Mouse (Mus musculus): ENCODE data around the gene Plekhg4. TPM values are rescaled to one million over a fixed set of nuclear protein-coding genes. Genes with fewer than 3 reads are reported as not detected.

Gene Plekhg4
- 0.11 TPM in 1 of 2 replicates, not detected in the other for polyA plus RNA-seq (2014; fragmentation: Nextera tagmentation; extraction: Ambion mirVana)

GRCm38 (mm10) chr8:105373032-105373431 is at the start of gene Plekhg4:
Gene Plekhg4 (plus strand): TSS chr8:105373274.
- Histone ChIP-seq H3K9me3 (replicated peaks; ENCODE audit: control insufficient read depth, low read length) (no peaks in the 10 kb centered on the region), H3K36me3 (ENCODE audit: control insufficient read depth, insufficient read depth, low read length) (no peaks in the 10 kb centered on the region), H3K27me3 (ENCODE audit: control insufficient read depth, insufficient read depth, low read length) (peaks cover 4% of the 10 kb centered on the region; the same call in 1 of the 2 replicates), H3K4me1 (ENCODE audit: control insufficient read depth, insufficient read depth, low read length) (0 out of 2 replicates have a peak, but pooled peaks cover 2% of the 10 kb centered on the region), H3K9ac (ENCODE audit: low read depth, low read length) (no peak within 1 kb of the TSS), H3K4me2 (no peak within 1 kb of the TSS), H3K4me3 (ENCODE audit: low read depth, low read length) (no peak within 1 kb of the TSS), H3K27ac (ENCODE audit: low read depth, low read length) (no peak within 1 kb of the TSS)
- WGBS (ENCODE audit: insufficient replicate concordance): 44% methylated on average over 2 of the region's 2 CpGs
- ATAC-seq (replicated peaks; ENCODE audit: insufficient number of reproducible peaks, low FRiP score, low TSS enrichment): no peak

- WGBS (ENCODE audit: insufficient replicate concordance): 0% methylated on average over 12 of the region's 12 CpGs
- peaks cover 23% of the 10 kb centered on the region for H3K36me3 ChIP-seq (ENCODE audit: control insufficient read depth, insufficient read depth, low read length)
These were observed 47.4 kb upstream of the Plekhg4 start for GRCm38 (mm10) chr8:105325641-105326093.

GRCm38 (mm10) chr8:105326141-105326672 is 46.9 kb upstream of the Plekhg4 start, which contains the start of the genes Lrrc29 and Tmem208:
Gene Lrrc29 (minus strand): TSS chr8:105326278.
Gene Tmem208 (plus strand): TSS chr8:105326354.
- H3K4me2 ChIP-seq: peak within 1 kb of the TSS; percentile 73

More at GRCm38 (mm10) chr8:105325641-105326093, 47.4 kb upstream of the Plekhg4 start:
- Histone ChIP-seq H3K4me1 (ENCODE audit: control insufficient read depth, insufficient read depth, low read length) (peaks cover 16% of the 10 kb centered on the region), H3K27me3 (ENCODE audit: control insufficient read depth, insufficient read depth, low read length) (no peaks in the 10 kb centered on the region), H3K27ac (ENCODE audit: low read depth, low read length) (peak overlapping the region; percentile 81), H3K4me2 (peak overlapping the region; percentile 73), H3K4me3 (ENCODE audit: low read depth, low read length) (peak overlapping the region; percentile 79), H3K9me3 (replicated peaks; ENCODE audit: control insufficient read depth, low read length) (no peaks in the 10 kb centered on the region), H3K9ac (ENCODE audit: low read depth, low read length) (peak overlapping the region; percentile 89)
- ATAC-seq (replicated peaks; ENCODE audit: insufficient number of reproducible peaks, low FRiP score, low TSS enrichment): no peak

GRCm38 (mm10) chr8:105326968-105327367 is 46.1 kb upstream of the Plekhg4 start:
- Histone ChIP-seq H3K36me3 (ENCODE audit: control insufficient read depth, insufficient read depth, low read length) (peaks cover 36% of the 10 kb centered on the region), H3K9me3 (replicated peaks; ENCODE audit: control insufficient read depth, low read length) (no peaks in the 10 kb centered on the region), H3K4me1 (ENCODE audit: control insufficient read depth, insufficient read depth, low read length) (peaks cover 16% of the 10 kb centered on the region), H3K9ac (ENCODE audit: low read depth, low read length) (peak overlapping the region; percentile 89), H3K4me3 (ENCODE audit: low read depth, low read length) (peak overlapping the region; percentile 79), H3K27me3 (ENCODE audit: control insufficient read depth, insufficient read depth, low read length) (no peaks in the 10 kb centered on the region), H3K4me2 (peak overlapping the region; percentile 73), H3K27ac (ENCODE audit: low read depth, low read length) (peak overlapping the region; percentile 81; the same call in 1 of the 2 replicates)
- WGBS (ENCODE audit: insufficient replicate concordance): 32% methylated on average over 6 of the region's 6 CpGs
- ATAC-seq (replicated peaks; ENCODE audit: insufficient number of reproducible peaks, low FRiP score, low TSS enrichment): no peak

More at GRCm38 (mm10) chr8:105326141-105326672, 46.9 kb upstream of the Plekhg4 start, which contains the start of the genes Lrrc29 and Tmem208:
- Histone ChIP-seq H3K36me3 (ENCODE audit: control insufficient read depth, insufficient read depth, low read length) (peaks cover 29% of the 10 kb centered on the region), H3K4me3 (ENCODE audit: low read depth, low read length) (peak within 1 kb of the TSS; percentile 79), H3K9ac (ENCODE audit: low read depth, low read length) (peak within 1 kb of the TSS; percentile 89), H3K9me3 (replicated peaks; ENCODE audit: control insufficient read depth, low read length) (no peaks in the 10 kb centered on the region), H3K4me1 (ENCODE audit: control insufficient read depth, insufficient read depth, low read length) (peaks cover 16% of the 10 kb centered on the region), H3K27ac (ENCODE audit: low read depth, low read length) (peak within 1 kb of the TSS; percentile 81), H3K27me3 (ENCODE audit: control insufficient read depth, insufficient read depth, low read length) (no peaks in the 10 kb centered on the region)
- ATAC-seq (replicated peaks; ENCODE audit: insufficient number of reproducible peaks, low FRiP score, low TSS enrichment): peak; percentile 87
- WGBS (ENCODE audit: insufficient replicate concordance): under 1% methylated on average over 36 of the region's 36 CpGs

GRCm38 (mm10) chr8:105330325-105330724 is 42.7 kb upstream of the Plekhg4 start:
- H3K4me2 ChIP-seq: no peak overlapping the region
- H3K27me3 ChIP-seq (ENCODE audit: control insufficient read depth, insufficient read depth, low read length): no peaks in the 10 kb centered on the region
- H3K36me3 ChIP-seq (ENCODE audit: control insufficient read depth, insufficient read depth, low read length): peaks cover 38% of the 10 kb centered on the region
- H3K27ac ChIP-seq (ENCODE audit: low read depth, low read length): no peak overlapping the region
- 95% methylated on average over 12 of the region's 12 CpGs for WGBS (ENCODE audit: insufficient replicate concordance)
- H3K4me1 ChIP-seq (ENCODE audit: control insufficient read depth, insufficient read depth, low read length): peaks cover 10% of the 10 kb centered on the region
- no peak overlapping the region for H3K9ac ChIP-seq (ENCODE audit: low read depth, low read length)
- H3K9me3 ChIP-seq (replicated peaks; ENCODE audit: control insufficient read depth, low read length): no peaks in the 10 kb centered on the region
- no peak for ATAC-seq (replicated peaks; ENCODE audit: insufficient number of reproducible peaks, low FRiP score, low TSS enrichment)
- H3K4me3 ChIP-seq (ENCODE audit: low read depth, low read length): no peak overlapping the region

- 92% methylated on average over 22 of the region's 22 CpGs for WGBS (ENCODE audit: insufficient replicate concordance)
- Histone ChIP-seq H3K27me3 (ENCODE audit: control insufficient read depth, insufficient read depth, low read length) (no peaks in the 10 kb centered on the region), H3K9me3 (replicated peaks; ENCODE audit: control insufficient read depth, low read length) (no peaks in the 10 kb centered on the region), H3K4me2 (no peak overlapping the region), H3K27ac (ENCODE audit: low read depth, low read length) (no peak overlapping the region), H3K36me3 (ENCODE audit: control insufficient read depth, insufficient read depth, low read length) (peaks cover 46% of the 10 kb centered on the region), H3K4me3 (ENCODE audit: low read depth, low read length) (no peak overlapping the region), H3K9ac (ENCODE audit: low read depth, low read length) (no peak overlapping the region), H3K4me1 (ENCODE audit: control insufficient read depth, insufficient read depth, low read length) (peaks cover 9% of the 10 kb centered on the region)
- ATAC-seq (replicated peaks; ENCODE audit: insufficient number of reproducible peaks, low FRiP score, low TSS enrichment): no peak
These were observed 41.6 kb upstream of the Plekhg4 start for GRCm38 (mm10) chr8:105331469-105331868.

- no peaks in the 10 kb centered on the region for H3K9me3 ChIP-seq (replicated peaks; ENCODE audit: control insufficient read depth, low read length)
- no peak overlapping the region for H3K4me3 ChIP-seq (ENCODE audit: low read depth, low read length)
- no peak for ATAC-seq (replicated peaks; ENCODE audit: insufficient number of reproducible peaks, low FRiP score, low TSS enrichment)
- no peak overlapping the region for H3K9ac ChIP-seq (ENCODE audit: low read depth, low read length)
- WGBS (ENCODE audit: insufficient replicate concordance): 92% methylated on average over 9 of the region's 9 CpGs
- peaks cover 7% of the 10 kb centered on the region for H3K4me1 ChIP-seq (ENCODE audit: control insufficient read depth, insufficient read depth, low read length)
- H3K27me3 ChIP-seq (ENCODE audit: control insufficient read depth, insufficient read depth, low read length): no peaks in the 10 kb centered on the region
- H3K36me3 ChIP-seq (ENCODE audit: control insufficient read depth, insufficient read depth, low read length): peaks cover 50% of the 10 kb centered on the region
- no peak overlapping the region for H3K4me2 ChIP-seq
- no peak overlapping the region for H3K27ac ChIP-seq (ENCODE audit: low read depth, low read length)
These were observed 41.1 kb upstream of the Plekhg4 start for GRCm38 (mm10) chr8:105331931-105332330.

GRCm38 (mm10) chr8:105332523-105332922 is 40.6 kb upstream of the Plekhg4 start:
- peaks cover 2% of the 10 kb centered on the region for H3K4me1 ChIP-seq (ENCODE audit: control insufficient read depth, insufficient read depth, low read length)
- no peak for ATAC-seq (replicated peaks; ENCODE audit: insufficient number of reproducible peaks, low FRiP score, low TSS enrichment)

More at GRCm38 (mm10) chr8:105332523-105332922, 40.6 kb upstream of the Plekhg4 start:
- H3K27ac ChIP-seq (ENCODE audit: low read depth, low read length): no peak overlapping the region
- no peak overlapping the region for H3K9ac ChIP-seq (ENCODE audit: low read depth, low read length)
- peaks cover 54% of the 10 kb centered on the region for H3K36me3 ChIP-seq (ENCODE audit: control insufficient read depth, insufficient read depth, low read length)
- no peak overlapping the region for H3K4me3 ChIP-seq (ENCODE audit: low read depth, low read length)
- 44% methylated on average over 2 of the region's 2 CpGs for WGBS (ENCODE audit: insufficient replicate concordance)
- H3K27me3 ChIP-seq (ENCODE audit: control insufficient read depth, insufficient read depth, low read length): no peaks in the 10 kb centered on the region
- H3K4me2 ChIP-seq: no peak overlapping the region
- no peaks in the 10 kb centered on the region for H3K9me3 ChIP-seq (replicated peaks; ENCODE audit: control insufficient read depth, low read length)

Measured in heart, embryonic 11.5 days (tissue).